Mouse (Mus musculus) thymus, postnatal 14 days (tissue): ENCODE data around the gene 1700025G04Rik.
"Not testable (repeated sequence)": the region's sequence is repeated elsewhere in the genome, so short reads cannot be mapped to it uniquely, and the experiment has no call there.

Source experiments
- DNase-seq: peaks from one replicate; pipeline ENCODE4 v3.0.0; 2021

The 1700025G04Rik gene

DNA sequence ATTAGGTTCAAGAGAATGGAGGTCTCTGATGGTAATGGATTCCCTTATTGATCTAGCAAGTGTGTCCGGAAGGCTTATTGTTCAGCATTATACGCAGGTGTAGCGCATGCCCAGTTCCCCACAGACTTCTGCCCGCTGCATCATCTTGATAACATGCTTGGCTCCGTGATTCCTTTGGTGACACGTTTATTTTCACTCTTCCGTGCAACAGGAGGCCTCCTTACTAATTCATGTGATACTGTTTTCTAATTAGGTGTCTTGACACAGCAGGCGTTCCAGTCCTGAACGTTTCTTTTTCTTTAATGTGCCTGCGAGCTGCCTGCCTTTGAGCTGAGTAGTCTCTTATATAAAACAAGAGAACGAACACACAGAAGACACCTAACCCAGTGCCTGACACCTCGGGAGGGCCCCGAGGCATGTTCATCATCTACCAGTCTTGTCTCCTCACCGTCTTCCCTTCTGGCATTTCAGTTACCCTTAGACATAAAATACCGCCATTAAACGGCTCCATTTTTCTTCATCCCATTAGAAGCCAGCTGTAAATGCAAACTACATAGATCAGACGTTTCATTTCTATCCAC is 244.6 kb downstream of the 1700025G04Rik start:
- DNase-seq, result no peak

DNA sequence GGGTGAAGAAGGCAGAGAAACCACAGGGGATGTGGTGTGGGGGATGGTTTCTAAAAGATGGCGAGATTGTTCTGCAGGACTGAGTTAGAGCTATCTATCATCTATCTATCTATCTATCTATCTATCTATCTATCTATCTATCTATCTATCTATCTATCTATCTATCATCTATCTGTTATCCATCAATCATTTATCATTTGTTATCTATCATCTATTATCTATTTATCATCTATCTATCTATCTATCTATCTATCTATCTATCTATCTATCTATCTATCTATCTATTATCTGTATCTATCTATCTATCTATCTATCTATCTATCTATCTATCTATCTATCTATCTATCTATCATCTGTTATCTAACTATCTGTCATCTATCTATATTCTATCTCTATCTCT is 249.6 kb downstream of the 1700025G04Rik start:
- not testable (repeated sequence) for DNase-seq

DNA sequence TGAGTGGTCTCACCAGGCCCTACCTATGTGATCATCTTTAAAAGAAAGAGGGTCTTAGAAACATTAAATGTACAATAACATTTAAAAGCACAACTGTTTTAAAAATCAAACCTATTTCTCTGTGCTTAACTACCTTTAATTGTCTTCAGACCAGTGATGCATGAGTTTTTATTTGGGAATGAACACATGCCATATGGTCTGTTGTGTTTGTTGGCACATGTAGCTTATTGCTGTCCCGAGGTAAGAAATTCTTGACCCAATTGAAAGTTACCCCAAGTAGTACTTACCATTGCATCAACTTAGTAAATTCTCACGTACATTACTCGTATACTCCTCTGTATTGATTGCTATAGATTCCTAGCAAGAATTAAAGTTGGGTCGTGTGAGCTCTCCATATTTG is 254.7 kb downstream of the 1700025G04Rik start:
- DNase-seq, result no peak

DNA sequence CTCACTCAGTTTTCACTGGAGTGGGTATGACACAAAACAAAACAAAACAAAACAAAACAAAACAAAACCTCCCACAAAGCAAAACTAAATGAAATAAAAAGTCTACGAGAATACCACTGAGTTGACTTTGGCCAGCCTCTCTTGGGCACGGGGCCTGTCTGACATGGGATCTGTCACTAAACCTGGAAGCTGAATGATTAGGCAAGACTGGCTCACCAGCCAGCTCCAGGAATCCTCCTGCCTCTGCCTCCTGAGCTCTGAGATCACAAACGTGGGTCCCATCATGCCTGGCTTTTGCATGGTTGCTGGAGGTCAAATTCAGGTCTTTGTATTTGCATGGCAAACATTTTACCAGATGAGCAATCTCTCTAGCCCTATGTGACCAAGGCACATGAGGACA is 258.1 kb downstream of the 1700025G04Rik start:
- no peak for DNase-seq

DNA sequence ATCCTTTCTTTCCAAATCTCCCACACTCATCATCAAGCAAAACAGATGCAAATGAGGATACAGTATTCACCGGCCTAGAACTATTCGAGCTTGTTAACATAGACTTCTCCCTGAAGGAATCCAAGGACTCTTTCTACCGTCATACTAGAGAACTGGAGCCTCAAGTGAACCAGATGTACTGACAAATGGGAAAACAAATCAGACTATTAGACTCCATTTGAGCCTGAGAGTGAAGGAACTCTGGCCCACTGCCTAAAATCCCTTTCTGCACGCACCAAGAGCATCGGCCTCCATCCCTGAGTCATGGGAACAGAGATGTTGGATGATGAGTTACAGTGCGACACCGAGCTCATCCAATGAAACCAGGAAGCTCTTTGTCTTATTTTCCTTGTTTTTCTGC is 264.9 kb downstream of the 1700025G04Rik start:
- DNase-seq, result no peak

DNA sequence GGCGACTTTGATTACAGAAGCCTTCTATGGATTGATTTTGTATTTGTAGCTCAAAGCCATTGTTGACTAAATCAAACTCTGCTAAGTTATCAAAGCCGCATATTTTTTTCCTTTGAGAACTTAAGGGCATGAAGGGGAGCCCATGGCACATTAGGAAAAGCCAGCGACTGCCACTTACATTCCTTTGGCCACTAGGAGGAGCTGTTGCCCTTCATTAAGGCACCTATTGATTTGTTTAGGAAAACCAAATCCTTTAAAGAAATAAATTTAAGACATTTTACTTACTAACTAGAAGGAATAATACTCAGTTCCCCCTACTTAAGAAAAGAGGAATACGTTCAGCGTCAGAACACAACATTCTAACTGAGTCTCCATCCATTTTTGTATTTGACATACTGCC is 269.5 kb downstream of the 1700025G04Rik start:
- peak; percentile 69 for DNase-seq

DNA sequence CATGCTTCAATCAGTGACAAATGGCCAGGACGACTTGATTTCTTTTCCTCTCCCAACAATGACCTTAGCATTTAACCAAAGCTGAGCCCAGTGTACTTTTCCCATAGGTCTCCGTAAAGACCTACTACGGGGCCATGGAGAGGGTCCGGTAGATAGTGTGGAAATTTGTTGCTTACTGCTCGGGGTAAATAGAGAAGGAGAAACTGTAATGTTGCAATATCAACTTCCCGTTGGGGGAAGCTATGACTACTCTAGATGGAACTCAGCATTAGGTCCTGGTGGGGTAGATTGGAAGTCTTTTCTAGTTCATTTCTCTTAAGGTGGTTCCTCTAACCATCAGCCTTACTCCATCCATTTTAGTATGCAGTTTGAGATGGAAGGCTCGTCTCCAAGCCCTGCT is 270.7 kb downstream of the 1700025G04Rik start:
- no peak for DNase-seq

DNA sequence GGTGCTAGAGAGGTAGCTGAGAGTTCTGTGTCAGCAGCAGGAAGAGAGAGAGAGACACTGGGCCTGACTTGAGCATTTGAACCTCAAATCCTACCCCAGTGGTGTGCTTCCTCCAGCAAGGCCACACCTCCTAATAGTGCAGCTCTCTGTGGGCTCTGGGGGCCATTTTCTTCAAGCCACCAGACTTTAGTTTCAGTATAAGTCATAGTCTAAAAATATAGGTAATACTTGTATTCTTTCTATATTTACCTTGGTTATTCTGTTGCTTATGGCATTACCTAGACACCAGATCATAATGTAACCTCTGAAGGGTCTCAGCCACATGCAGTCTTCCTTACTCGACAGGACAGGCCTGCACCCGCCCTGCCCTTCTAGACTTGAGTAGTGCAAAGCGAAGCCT is 273.9 kb downstream of the 1700025G04Rik start:
- DNase-seq, result no peak

DNA sequence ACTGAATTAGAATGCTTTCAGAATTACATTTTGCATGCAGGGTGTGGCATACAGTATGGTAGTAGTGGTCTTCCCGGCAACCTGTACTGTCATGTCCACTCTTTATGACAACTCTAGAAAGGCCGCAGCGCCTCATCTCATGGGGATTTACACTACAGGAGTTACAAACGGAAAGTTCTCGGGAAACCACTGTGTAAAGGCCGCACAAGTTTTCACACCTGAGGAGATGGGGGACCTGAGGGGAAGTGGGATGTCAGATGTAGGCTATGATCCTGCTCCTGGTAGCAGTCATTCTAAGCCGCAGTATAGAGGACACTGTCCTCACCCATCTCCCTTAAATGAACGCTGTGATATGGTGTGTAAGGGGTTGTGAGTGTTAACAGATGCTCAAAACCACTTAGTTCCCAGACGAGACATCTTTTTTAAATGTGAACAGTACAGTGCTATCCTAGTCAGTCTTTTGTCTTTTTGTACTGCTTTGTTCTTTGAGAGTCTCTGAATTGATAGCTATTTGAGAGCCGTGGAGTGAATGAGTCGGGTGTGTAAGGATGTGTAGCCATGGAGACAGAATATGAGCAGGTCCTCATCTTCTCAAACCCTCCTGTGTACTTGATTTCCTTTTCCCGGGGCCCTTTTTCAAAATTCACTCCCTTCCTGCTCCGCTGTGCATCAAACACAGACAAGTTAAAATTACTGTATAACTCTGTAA is 277.8 kb downstream of the 1700025G04Rik start:
- DNase-seq, result no peak

DNA sequence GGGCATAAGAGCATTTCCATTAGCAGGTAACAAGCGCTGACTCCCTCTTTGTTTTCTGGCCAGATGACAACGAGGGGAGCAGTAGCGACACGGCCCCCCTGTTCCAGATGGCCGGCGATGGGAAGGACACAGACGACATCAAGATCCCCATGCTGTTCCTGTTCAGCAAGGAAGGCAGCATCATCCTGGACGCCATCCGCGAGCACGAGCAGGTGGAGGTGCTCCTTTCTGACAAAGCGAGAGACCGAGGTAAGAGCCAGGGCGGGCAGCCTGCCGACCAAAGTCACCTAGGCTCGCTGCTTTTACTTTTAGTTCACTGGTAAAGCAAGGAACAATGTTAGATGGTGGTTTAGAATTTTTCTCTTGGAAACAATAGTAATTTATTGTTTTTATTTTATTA is 278.5 kb downstream of the 1700025G04Rik start:
- no peak for DNase-seq

DNA sequence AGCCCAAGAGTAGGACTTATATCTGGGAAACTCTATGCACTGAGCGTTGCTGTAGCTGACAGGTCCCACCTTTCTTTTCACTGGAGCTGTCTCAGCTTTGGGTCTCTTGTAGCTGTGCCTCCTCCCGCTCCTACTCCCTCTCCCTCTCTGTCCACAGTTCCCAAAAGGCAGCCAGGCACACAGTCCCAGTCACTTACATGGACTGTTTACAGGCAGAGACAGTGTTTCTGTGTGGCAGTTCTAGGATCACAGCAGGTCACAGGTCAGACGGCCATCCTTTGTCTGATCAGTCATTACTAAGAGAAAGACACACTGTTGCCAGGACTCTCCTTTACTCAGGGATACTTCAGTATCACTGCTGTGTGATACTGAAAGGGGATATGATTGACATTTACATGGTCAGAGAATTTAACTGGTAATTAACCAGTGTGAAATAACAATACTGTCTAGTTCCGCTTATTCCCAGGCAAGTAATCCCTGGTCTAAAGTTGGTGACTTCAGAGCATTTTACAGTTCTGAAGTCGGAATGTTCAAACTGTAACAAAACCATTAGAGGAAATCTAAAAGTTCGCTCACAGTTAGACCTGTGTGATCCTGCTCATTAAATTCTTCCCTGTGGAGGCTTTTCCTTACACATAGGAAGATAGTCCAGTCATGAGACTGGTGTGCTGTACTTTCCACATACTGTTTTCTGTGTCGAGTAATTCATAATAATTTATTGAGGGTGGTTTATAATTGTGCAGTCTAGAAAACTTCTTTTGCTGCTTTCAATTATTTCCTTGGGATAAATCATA is 279.1 kb downstream of the 1700025G04Rik start:
- no peak for DNase-seq

DNA sequence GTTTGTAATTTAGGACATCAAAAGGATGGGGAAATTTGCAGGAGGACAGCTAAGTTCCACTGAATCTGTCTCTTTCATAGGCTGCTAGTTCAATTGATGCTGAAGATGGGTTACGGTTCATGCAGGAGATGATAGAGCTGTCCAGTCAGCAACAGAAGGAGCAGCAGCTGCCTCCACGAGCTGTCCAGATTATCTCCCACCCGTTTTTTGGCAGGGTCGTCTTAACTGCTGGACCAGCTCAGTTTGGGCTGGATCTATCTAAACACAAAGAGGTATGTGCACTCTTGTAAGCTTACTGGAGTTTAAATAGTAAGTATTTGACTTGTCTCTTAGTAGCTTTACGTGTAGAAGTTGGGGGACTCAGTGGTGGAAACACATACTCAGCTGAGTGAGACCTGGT is 282.6 kb downstream of the 1700025G04Rik start:
- DNase-seq, result no peak

DNA sequence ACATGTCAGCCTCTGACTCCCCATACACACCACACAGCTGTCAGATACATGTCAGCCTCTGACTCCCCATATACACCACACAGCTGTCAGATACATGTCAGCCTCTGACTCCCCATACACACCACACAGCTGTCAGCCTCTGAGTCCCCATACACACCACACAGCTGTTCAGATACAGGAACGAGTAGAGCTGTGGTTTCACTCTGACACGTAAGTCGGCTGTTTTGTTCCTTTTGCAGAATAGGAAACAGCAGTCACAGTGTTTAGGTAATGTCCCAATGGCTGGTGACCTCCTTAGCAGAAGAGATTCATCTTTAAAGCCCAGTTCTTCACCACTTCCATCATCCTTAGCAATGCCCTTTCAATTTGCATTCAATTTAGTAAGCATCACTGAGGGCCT is 287.1 kb downstream of the 1700025G04Rik start:
- not testable (repeated sequence) for DNase-seq
